Mouse (Mus musculus) erythroblast, embryonic 14.5 days (primary cell): ENCODE results near the gene Bicc1. TPM values are rescaled to one million over a fixed set of nuclear protein-coding genes. Genes with fewer than 3 reads are reported as not detected.
"Not testable (repeated sequence)": the region's sequence is repeated elsewhere in the genome, so short reads cannot be mapped to it uniquely, and the experiment has no call there.

Experiments used
- H3K27me3 ChIP-seq: 2 replicates; pipeline ENCODE4 v1.6.1; 2012; ENCODE audit warnings: inconsistent platforms; ENCODE audit not compliant: control insufficient read depth
- H3K36me3 ChIP-seq: 2 replicates; pipeline ENCODE4 v1.6.1; 2012; ENCODE audit warnings: mild to moderate bottlenecking, inconsistent platforms; ENCODE audit not compliant: control insufficient read depth
- H3K4me1 ChIP-seq: 2 replicates; pipeline ENCODE4 v1.6.1; 2012; ENCODE audit warnings: inconsistent platforms; ENCODE audit not compliant: control insufficient read depth
- H3K4me3 ChIP-seq: replicated peaks from 2 replicates; pipeline ENCODE3; 2012; ENCODE audit warnings: moderate library complexity, mild to moderate bottlenecking, inconsistent platforms
- H3K9me3 ChIP-seq: 2 replicates; pipeline ENCODE4 v1.6.1; 2012; ENCODE audit warnings: low read length, inconsistent platforms, mixed read lengths; ENCODE audit not compliant: control insufficient read depth
- GATA1 ChIP-seq: IDR thresholded peaks from 2 replicates; pipeline ENCODE4 v1.6.1; 2012; ENCODE audit warnings: low read length, inconsistent platforms, mixed read lengths
- TAL1 ChIP-seq: IDR thresholded peaks from 3 replicates; pipeline ENCODE4 v1.6.1; 2012; ENCODE audit warnings: low read length, inconsistent platforms, mixed read lengths
- polyA plus RNA-seq: library from polyadenylated mRNA; stranded (reverse); fragments of >175 nt; gene quantifications from 2 replicates; pipeline ENCODE4 v1.2.3, GENCODE M21; 2012

Gene Bicc1
- polyA plus RNA-seq, 1 experiment, result not detected

DNA sequence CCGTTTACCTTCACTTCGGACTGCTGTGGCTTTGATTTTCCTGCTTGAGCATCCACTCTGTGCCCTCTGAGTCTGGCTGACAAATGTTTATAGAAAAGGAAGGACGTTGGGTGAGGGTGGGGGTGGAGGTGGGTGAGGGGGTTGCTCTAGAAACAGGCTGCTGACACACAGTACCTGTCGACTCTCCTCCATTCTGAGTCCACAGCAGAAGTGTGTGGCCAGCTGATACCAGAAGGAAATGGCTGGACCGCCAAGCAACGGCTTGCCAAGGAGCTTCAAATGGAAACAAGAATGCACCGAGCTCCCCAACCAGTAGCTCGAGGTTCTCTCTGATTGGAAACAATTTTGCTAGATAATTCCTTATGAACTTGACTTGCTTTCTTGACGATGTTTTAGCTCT, 182.9 kb downstream of the Bicc1 start:
- Histone ChIP-seq H3K4me1 (no peaks in the 10 kb centered on the region), H3K9me3 (peaks cover 38% of the 10 kb centered on the region), H3K4me3 (no peak overlapping the region), H3K27me3 (no peaks in the 10 kb centered on the region), H3K36me3 (no peaks in the 10 kb centered on the region)
- TF ChIP-seq GATA1, result no peak
- no peak for TF ChIP-seq TAL1

DNA sequence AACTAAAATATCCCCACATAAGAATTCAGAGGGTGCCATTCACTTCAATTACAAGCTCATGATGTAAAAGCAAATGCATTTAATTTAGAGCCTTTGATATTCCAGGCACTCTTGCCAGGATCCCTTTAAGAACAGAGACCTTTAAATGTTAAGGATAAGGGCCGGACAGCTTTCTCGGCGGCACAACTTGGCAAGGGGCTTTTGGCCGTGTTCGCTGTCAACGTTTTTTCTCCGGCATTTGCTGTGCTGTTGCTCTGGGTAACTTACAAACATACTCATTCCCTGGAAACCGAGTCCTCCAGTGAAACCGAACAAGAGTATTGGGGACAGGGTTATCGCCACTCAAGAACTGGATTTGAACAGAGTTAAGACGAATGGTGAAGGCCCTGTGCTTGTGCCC, 188.3 kb downstream of the Bicc1 start:
- no peaks in the 10 kb centered on the region for H3K36me3 ChIP-seq
- TF ChIP-seq TAL1, result no peak
- TF ChIP-seq GATA1, result no peak
- H3K9me3 ChIP-seq, result peaks cover 45% of the 10 kb centered on the region
- H3K4me3 ChIP-seq, result no peak overlapping the region
- no peaks in the 10 kb centered on the region for H3K4me1 ChIP-seq
- H3K27me3 ChIP-seq, result no peaks in the 10 kb centered on the region

DNA sequence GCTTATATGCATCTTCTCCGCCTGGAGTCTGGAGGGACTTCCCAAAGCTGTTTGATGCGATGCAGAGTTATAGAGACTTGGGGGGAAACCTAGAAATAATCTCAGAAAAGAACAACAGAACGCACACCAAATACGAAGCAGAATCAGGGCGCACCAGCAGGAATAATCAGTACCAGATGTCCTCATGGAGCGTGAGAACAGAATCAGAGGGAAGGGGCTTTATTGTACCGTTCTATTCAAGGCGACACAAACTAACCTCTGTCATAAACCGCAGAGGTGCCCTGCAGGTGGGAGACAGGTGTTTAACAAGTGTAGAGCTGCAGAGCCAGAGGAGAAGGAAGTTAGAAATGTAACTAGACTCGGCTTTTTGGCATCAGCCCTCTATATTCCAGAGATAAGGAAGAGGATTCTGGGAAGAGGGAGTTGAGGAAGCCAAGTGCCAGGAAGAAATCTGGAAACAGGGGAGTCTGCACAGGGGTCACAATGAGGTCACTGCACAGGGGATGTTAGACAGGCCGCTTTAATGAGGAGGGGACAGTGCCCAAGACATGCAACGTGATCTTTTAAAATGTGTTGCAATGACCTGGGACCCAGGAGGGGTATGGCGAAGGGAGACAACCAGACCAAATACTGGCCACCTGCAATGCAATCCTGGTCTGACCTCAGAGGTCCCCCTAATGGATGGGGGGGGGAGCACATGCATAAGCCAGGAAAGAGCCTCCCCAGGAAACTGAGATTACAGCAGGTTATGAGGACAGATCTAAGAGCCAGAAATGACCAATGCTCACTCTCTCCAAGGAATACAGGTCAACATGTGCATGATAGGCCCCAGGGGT, 190.4 kb downstream of the Bicc1 start:
- H3K27me3 ChIP-seq, result no peaks in the 10 kb centered on the region
- H3K4me3 ChIP-seq, result no peak overlapping the region
- TF ChIP-seq TAL1, result no peak
- no peak for TF ChIP-seq GATA1
- H3K9me3 ChIP-seq, result peaks cover 36% of the 10 kb centered on the region
- no peaks in the 10 kb centered on the region for H3K4me1 ChIP-seq
- no peaks in the 10 kb centered on the region for H3K36me3 ChIP-seq

DNA sequence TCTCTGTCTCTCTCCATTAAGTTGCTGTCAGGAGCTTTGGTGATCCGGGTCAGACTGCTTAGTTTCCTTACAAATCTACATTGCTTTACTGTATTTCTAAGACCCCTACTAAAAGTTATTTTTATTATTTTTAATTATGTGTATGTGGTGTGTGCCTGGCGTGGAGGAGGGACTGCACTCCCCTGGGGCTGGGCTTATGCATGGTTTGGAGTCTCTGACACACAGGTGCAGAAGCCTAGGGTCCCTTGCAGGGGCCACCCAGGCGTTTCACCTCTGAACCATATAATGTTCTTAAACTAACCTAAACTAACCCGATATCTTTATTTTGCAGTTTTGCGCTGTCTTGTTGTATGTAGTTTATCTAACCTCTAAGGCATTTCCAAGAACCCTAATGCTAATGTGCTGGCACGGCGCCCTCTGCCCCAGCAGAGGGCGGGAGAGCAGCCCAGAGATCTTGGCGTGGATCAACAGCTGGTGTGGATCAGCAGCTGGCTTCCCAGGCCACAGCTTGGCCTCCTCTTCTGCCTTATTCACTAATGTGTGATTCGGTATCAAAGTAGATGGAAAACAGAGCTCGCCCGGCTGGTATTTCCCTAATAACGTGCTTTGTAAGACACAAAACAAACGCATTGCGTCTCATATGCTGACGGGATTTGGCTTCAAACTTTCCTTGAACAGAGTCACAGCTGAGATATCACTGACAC, 192.7 kb downstream of the Bicc1 start:
- no peak for TF ChIP-seq TAL1
- no peak for TF ChIP-seq GATA1
- no peaks in the 10 kb centered on the region for H3K36me3 ChIP-seq
- H3K9me3 ChIP-seq, result peaks cover 27% of the 10 kb centered on the region
- H3K27me3 ChIP-seq, result no peaks in the 10 kb centered on the region
- H3K4me1 ChIP-seq, result no peaks in the 10 kb centered on the region
- H3K4me3 ChIP-seq, result no peak overlapping the region

DNA sequence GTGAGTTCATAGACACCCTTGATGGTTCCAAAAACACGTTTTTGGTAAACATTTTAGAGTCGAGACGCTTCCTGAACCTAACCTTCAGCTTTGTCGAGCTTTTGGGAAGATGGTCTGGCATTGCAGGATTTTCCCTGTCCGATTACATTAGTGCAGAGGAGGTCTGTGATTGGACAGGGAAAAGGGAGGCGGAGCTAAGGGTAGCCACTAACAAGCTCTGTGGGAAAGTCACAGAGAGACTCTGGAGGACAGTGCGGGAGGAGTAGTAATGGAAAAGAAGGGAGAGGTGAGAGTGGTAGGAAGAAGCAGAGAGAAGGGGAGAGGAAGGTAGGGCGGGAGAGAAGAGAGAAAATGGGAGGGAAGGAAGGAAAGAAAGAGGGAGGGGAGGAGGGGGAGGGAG, 194.8 kb downstream of the Bicc1 start:
- H3K4me3 ChIP-seq, result no peak overlapping the region
- no peaks in the 10 kb centered on the region for H3K36me3 ChIP-seq
- H3K4me1 ChIP-seq, result no peaks in the 10 kb centered on the region
- peaks cover 33% of the 10 kb centered on the region for H3K9me3 ChIP-seq
- H3K27me3 ChIP-seq, result no peaks in the 10 kb centered on the region
- TF ChIP-seq GATA1 (no peak), TAL1 (no peak)

DNA sequence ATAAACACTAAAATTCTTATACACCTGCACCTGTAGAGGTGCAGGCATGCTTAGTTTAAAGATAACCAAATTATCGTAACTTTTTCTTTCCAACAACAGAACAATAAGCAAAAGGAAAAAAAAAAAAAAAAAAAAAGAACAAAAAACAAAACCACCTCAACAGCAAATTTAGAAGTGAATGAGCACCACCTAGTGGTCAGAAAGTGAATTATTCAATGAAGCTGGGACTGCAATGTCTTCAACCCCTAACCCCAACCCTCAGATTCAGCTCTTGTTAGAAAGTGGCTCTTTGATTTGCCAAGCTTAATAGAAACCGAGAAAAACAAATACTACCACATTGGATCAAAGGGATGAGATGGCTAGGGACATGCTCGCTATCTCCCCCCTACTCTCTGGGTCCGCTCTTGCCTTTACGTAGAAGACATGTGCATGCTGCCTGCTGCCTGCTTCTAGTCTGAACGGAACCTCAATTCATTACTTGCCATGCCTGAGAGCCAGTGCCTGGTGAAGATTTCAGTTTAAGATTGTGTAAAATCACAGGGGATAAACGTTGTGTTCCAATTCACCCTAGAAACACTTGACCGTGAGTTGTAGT, 195.8 kb downstream of the Bicc1 start:
- no peaks in the 10 kb centered on the region for H3K27me3 ChIP-seq
- no peak overlapping the region for H3K4me3 ChIP-seq
- TF ChIP-seq TAL1 (no peak), GATA1 (no peak)
- peaks cover 26% of the 10 kb centered on the region for H3K9me3 ChIP-seq
- no peaks in the 10 kb centered on the region for H3K4me1 ChIP-seq
- no peaks in the 10 kb centered on the region for H3K36me3 ChIP-seq

DNA sequence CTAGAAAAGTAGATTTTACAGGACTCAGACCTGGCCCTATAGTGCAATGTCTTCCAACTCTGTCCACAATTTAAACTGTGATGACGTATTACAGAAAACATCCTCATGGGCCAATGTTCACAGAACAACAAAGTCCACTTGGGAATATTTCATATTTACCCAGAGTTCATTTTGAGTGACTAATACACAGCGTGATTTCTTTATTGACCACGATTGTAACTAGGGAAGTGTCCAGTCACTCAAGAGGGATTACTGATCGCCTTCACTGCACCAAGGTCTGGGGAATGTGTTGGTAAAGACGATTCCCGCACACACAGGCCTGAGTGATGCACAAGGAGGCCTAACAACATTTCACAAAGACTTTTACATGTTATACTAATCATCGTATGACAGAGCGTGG, 197.9 kb downstream of the Bicc1 start:
- TF ChIP-seq TAL1 (no peak), GATA1 (no peak)
- Histone ChIP-seq H3K4me1 (no peaks in the 10 kb centered on the region), H3K9me3 (peaks cover 23% of the 10 kb centered on the region), H3K4me3 (no peak overlapping the region), H3K27me3 (no peaks in the 10 kb centered on the region), H3K36me3 (no peaks in the 10 kb centered on the region)

DNA sequence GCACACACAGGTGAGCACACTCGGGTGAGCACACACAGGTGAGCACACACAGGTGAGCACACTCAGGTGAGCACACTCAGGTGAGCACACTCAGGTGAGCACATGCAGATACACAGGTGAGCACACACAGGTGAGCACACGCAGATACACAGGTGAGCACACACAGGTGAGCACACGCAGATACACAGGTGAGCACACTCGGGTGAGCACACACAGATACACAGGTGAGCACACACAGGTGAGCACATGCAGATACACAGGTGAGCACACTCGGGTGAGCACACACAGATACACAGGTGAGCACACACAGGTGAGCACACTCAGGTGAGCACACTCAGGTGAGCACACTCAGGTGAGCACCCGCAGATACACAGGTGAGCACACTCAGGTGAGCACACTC, 199.1 kb downstream of the Bicc1 start:
- H3K36me3 ChIP-seq, H3K4me3 ChIP-seq, H3K4me1 ChIP-seq, H3K27me3 ChIP-seq: not testable (repeated sequence)
- H3K9me3 ChIP-seq, result peaks cover 25% of the 10 kb centered on the region

DNA sequence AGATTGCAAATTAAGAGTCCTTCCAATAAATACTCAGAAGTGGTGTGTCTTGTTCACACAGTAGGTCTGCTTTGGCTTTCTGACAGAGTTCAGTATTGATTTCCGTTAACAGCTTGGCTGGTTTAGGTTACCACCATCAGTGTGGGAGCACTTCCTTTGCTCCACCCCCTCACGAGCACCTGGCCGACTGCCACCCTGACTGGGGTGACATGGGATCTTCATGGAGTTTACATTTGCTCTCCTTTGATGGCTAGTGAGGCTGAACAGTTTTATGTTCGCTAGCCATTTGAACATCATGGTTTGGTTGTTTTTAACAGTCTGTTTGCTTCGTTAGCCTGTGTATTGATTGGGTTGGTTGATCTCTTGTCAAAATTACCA, 206.7 kb downstream of the Bicc1 start:
- Histone ChIP-seq H3K27me3 (no peaks in the 10 kb centered on the region), H3K9me3 (peaks cover 33% of the 10 kb centered on the region), H3K4me3 (no peak overlapping the region), H3K4me1 (no peaks in the 10 kb centered on the region), H3K36me3 (no peaks in the 10 kb centered on the region)
- no peak for TF ChIP-seq TAL1
- no peak for TF ChIP-seq GATA1
